Mouse (Mus musculus) neural tube, embryonic 13.5 days (tissue): Measurements from ENCODE around the gene Col4a3. TPM values are rescaled to one million over a fixed set of nuclear protein-coding genes. Genes with fewer than 3 reads are reported as not detected.

ENCODE experiments used
- ATAC-seq: fragments of 200-750 bp; cut with Nextera tagmentation; 2 replicates; pipeline ENCODE4 v1.8.0; 2017; ENCODE audit warnings: low read depth, mild to moderate bottlenecking, moderate TSS enrichment, moderate library complexity
- H3K27ac ChIP-seq: fragments of 300-500 bp; sonication (generic); replicated peaks from 2 replicates; pipeline ENCODE4 v1.5.1; 2015; ENCODE audit warnings: moderate library complexity, mild to moderate bottlenecking, inconsistent platforms
- H3K27me3 ChIP-seq: fragments of 300-500 bp; sonication (generic); 2 replicates; pipeline ENCODE4 v1.6.1; 2015; ENCODE audit warnings: mild to moderate bottlenecking, inconsistent platforms
- H3K36me3 ChIP-seq: fragments of 300-500 bp; sonication (generic); 2 replicates; pipeline ENCODE4 v1.6.1; 2015; ENCODE audit warnings: mild to moderate bottlenecking, inconsistent platforms
- H3K4me1 ChIP-seq: fragments of 300-500 bp; sonication (generic); replicated peaks from 2 replicates; pipeline ENCODE4 v1.6.1; 2015; ENCODE audit warnings: inconsistent platforms
- H3K4me2 ChIP-seq: fragments of 300-500 bp; sonication (generic); 2 replicates; pipeline ENCODE4 v1.6.1; 2015; ENCODE audit warnings: inconsistent platforms, mild to moderate bottlenecking, moderate library complexity
- H3K4me3 ChIP-seq: fragments of 300-500 bp; sonication (generic); 2 replicates; pipeline ENCODE4 v1.5.1; 2015; ENCODE audit warnings: mild to moderate bottlenecking, inconsistent platforms
- H3K9ac ChIP-seq: fragments of 300-500 bp; sonication (generic); 2 replicates; pipeline ENCODE4 v1.6.1; 2015; ENCODE audit warnings: moderate library complexity, mild to moderate bottlenecking, inconsistent platforms
- H3K9me3 ChIP-seq: fragments of 300-500 bp; sonication (generic); 2 replicates; pipeline ENCODE4 v1.6.1; 2016; ENCODE audit warnings: inconsistent platforms
- WGBS: fragments of 180-500 bp; shearing (Covaris S2); methylation state at CpG from one replicate; pipeline ENCODE4 v1.1.7; 2015; 5-methylcytosine and 5-hydroxymethylcytosine counted together
- polyA plus RNA-seq: library from polyadenylated mRNA; unstranded; fragments of >200 nt; fragmentation: Nextera tagmentation; extraction: Ambion mirVana; gene quantifications from 2 replicates; pipeline ENCODE4 v1.2.1, GENCODE M21; 2015

The Col4a3 gene
- 0.25 and 0.27 TPM in 2 replicates for polyA plus RNA-seq

- peaks cover 26% of the 10 kb centered on the region for H3K27me3 ChIP-seq
- ATAC-seq, result no peak
- H3K27ac ChIP-seq, result no peak within 1 kb of the TSS
- whole genome bisulfite sequencing, result 4% methylated on average over 34 of the region's 34 CpGs
- H3K4me1 ChIP-seq, result peaks cover 10% of the 10 kb centered on the region
- H3K36me3 ChIP-seq, result no peaks in the 10 kb centered on the region
- H3K9me3 ChIP-seq, result no peaks in the 10 kb centered on the region
- peak within 1 kb of the TSS; percentile 56 for H3K4me2 ChIP-seq
- H3K9ac ChIP-seq, result peak within 1 kb of the TSS; percentile 34
- H3K4me3 ChIP-seq, result peak within 1 kb of the TSS; percentile 27
Measured at GRCm38 (mm10) chr1:82586713-82587399, at the start of gene Col4a3, which contains the start of gene Col4a4. Gene Col4a3 (plus strand): TSS chr1:82586921. Gene Col4a4 (minus strand): TSS chr1:82586849.

- no peak overlapping the region for H3K4me3 ChIP-seq
- H3K27ac ChIP-seq, result no peak overlapping the region
- no peaks in the 10 kb centered on the region for H3K9me3 ChIP-seq
- no peak overlapping the region for H3K9ac ChIP-seq
- no peaks in the 10 kb centered on the region for H3K27me3 ChIP-seq
- 40% methylated on average over 3 of the region's 3 CpGs for WGBS
- no peak overlapping the region for H3K4me2 ChIP-seq
- H3K36me3 ChIP-seq, result no peaks in the 10 kb centered on the region
- H3K4me1 ChIP-seq, result peaks cover 7% of the 10 kb centered on the region; the same call in 1 of the 2 replicates
- ATAC-seq, result no peak
Measured at GRCm38 (mm10) chr1:82537848-82538247, 48.9 kb upstream of the Col4a3 start.

DNA sequence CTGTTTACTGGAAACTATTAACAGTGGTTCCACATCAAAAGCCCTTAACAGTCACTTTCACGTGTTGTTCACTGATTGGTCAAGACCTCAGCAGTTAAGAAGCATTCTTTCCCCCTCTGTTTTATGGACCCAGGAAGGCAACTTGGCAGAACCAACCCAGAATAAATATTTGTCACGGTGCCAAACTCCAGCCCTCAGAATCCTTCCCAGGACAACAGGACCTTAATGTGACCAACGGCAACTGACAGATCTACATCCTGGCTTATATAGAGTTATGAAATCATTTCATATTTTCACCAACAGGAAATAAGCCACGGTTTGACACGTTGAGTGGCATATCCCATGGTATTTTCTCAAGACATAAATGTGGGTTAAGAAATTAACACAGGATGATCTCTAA is 46.7 kb upstream of the Col4a3 start:
- no peak for ATAC-seq
- H3K27me3 ChIP-seq, result no peaks in the 10 kb centered on the region
- H3K36me3 ChIP-seq, result no peaks in the 10 kb centered on the region
- peaks cover 27% of the 10 kb centered on the region for H3K4me1 ChIP-seq
- H3K9ac ChIP-seq, result no peak overlapping the region
- H3K4me2 ChIP-seq, result no peak overlapping the region
- no peak overlapping the region for H3K4me3 ChIP-seq
- no peaks in the 10 kb centered on the region for H3K9me3 ChIP-seq
- H3K27ac ChIP-seq, result no peak overlapping the region
- WGBS, result 87% methylated on average over 5 of the region's 5 CpGs

GRCm38 (mm10) chr1:82543934-82544333 is 42.8 kb upstream of the Col4a3 start:
- H3K4me3 ChIP-seq, result no peak overlapping the region
- H3K36me3 ChIP-seq, result no peaks in the 10 kb centered on the region
- H3K27ac ChIP-seq, result peak overlapping the region; percentile 64; the same call in 1 of the 2 replicates
- no peak for ATAC-seq
- H3K27me3 ChIP-seq, result no peaks in the 10 kb centered on the region
- no peak overlapping the region for H3K4me2 ChIP-seq
- 75% methylated on average over 2 of the region's 2 CpGs for WGBS
- H3K9me3 ChIP-seq, result no peaks in the 10 kb centered on the region
- peaks cover 24% of the 10 kb centered on the region for H3K4me1 ChIP-seq
- H3K9ac ChIP-seq, result no peak overlapping the region

GRCm38 (mm10) chr1:82544419-82545185 is 42.1 kb upstream of the Col4a3 start:
- Histone ChIP-seq H3K4me1 (peaks cover 24% of the 10 kb centered on the region), H3K9ac (no peak overlapping the region), H3K9me3 (no peaks in the 10 kb centered on the region), H3K36me3 (no peaks in the 10 kb centered on the region), H3K27me3 (no peaks in the 10 kb centered on the region), H3K27ac (peak overlapping the region; percentile 83), H3K4me3 (no peak overlapping the region), H3K4me2 (no peak overlapping the region; the same call in 1 of the 2 replicates)
- WGBS, result 33% methylated on average over 6 of the region's 6 CpGs
- peak; percentile 86 for ATAC-seq

DNA sequence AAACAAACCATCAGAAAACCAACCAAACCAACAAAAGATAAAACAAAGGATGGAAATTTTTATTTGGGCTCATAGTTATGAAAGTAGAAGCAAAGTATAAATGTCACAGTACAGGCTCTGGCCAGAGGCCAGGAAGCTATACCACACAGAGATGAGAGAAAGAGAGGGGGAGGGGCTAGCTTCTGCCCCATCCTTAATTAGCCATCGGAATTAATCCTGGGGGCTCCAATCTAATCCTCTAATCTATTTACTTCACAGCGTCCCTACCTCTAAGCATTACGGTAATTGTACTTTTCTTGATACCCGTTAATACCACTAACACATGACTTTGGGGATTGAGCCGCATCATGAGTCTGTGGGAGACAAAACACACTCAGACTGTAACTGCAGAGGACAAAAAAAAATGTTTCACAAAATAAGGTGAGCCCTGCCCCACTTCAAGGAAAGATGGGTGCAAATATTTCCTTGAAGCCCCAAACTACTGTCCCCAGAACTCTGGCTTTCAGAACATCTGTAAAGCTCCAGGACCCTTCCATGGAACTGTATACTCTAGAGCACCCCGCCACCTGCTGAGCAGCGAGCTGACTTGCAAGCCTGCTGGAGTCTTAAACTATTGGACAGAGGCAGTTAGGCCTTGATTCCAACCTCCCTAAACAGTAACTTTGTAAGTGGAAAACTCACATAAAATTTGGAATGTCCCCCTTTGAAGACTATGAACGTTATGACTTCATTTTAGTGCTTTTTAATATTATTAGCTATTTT is 41.3 kb upstream of the Col4a3 start:
- no peak for ATAC-seq
- no peaks in the 10 kb centered on the region for H3K36me3 ChIP-seq
- WGBS, result 67% methylated on average over 8 of the region's 8 CpGs
- H3K27me3 ChIP-seq, result no peaks in the 10 kb centered on the region
- no peak overlapping the region for H3K4me2 ChIP-seq
- no peak overlapping the region for H3K9ac ChIP-seq
- no peak overlapping the region for H3K4me3 ChIP-seq
- H3K27ac ChIP-seq, result peak overlapping the region; percentile 83
- peaks cover 24% of the 10 kb centered on the region for H3K4me1 ChIP-seq
- no peaks in the 10 kb centered on the region for H3K9me3 ChIP-seq

DNA sequence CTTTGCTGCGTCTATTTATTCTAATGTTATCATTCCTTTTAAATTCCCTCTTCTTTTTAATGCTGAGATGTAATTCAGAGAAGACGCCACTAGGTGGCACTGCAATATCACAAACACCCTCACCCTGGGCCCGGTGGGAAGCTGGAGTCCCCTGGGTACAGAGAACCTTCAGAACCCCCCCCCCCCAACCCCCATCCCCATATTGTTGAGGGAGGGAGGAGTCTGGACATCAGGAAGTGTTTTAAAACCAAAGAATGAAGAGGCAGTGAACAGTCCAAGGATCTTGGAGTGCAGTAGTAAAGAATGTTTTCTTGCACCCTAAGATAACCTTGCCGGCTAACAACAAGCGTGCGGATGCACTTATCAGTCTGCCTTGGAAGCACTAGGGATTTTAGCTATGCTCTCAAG is 32.3 kb upstream of the Col4a3 start:
- H3K36me3 ChIP-seq, result no peaks in the 10 kb centered on the region
- no peaks in the 10 kb centered on the region for H3K27me3 ChIP-seq
- H3K9ac ChIP-seq, result no peak overlapping the region
- no peak overlapping the region for H3K27ac ChIP-seq
- WGBS, result 45% methylated on average over 6 of the region's 6 CpGs
- H3K4me1 ChIP-seq, result no peaks in the 10 kb centered on the region
- no peak overlapping the region for H3K4me3 ChIP-seq
- H3K4me2 ChIP-seq, result no peak overlapping the region
- H3K9me3 ChIP-seq, result no peaks in the 10 kb centered on the region
- peak; percentile 75 for ATAC-seq

- no peak overlapping the region for H3K4me2 ChIP-seq
- H3K4me1 ChIP-seq, result no peaks in the 10 kb centered on the region
- H3K27me3 ChIP-seq, result no peaks in the 10 kb centered on the region
- H3K36me3 ChIP-seq, result no peaks in the 10 kb centered on the region
- H3K9me3 ChIP-seq, result no peaks in the 10 kb centered on the region
- no peak overlapping the region for H3K9ac ChIP-seq
- ATAC-seq, result peak; percentile 50
- H3K4me3 ChIP-seq, result no peak overlapping the region
- WGBS, result 73% methylated on average over 5 of the region's 5 CpGs
- no peak overlapping the region for H3K27ac ChIP-seq
Measured at GRCm38 (mm10) chr1:82554889-82555288, 31.8 kb upstream of the Col4a3 start.

GRCm38 (mm10) chr1:82560223-82560622 is 26.5 kb upstream of the Col4a3 start:
- no peak overlapping the region for H3K9ac ChIP-seq

DNA sequence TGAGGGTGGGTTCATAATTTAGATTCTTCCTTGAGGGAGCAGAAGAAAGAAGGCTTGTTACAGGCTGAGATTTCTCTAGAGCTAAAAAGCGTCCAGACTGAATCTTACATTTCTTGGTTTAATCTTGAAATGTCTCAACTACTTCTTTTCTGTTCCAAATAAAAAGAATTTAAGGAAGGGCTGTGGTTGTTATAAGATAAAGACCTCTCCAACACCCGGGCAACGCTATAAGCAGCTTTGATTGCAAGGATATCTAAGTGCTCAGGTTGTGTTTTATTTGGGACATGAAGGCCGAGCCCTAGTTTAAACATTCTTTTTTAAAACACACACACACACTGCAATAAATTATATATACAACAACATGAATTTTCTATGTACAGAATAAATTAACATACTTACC is 17.3 kb upstream of the Col4a3 start:
- Histone ChIP-seq H3K9me3 (no peaks in the 10 kb centered on the region; the same call in 1 of the 2 replicates), H3K27ac (no peak overlapping the region), H3K4me1 (no peaks in the 10 kb centered on the region), H3K27me3 (no peaks in the 10 kb centered on the region), H3K4me3 (no peak overlapping the region), H3K36me3 (no peaks in the 10 kb centered on the region), H3K9ac (no peak overlapping the region), H3K4me2 (no peak overlapping the region)
- WGBS, result 89% methylated on average over 4 of the region's 4 CpGs
- ATAC-seq, result no peak

More at GRCm38 (mm10) chr1:82560223-82560622, 26.5 kb upstream of the Col4a3 start:
- no peaks in the 10 kb centered on the region for H3K27me3 ChIP-seq
- H3K4me2 ChIP-seq, result no peak overlapping the region
- 75% methylated on average over 4 of the region's 4 CpGs for WGBS
- H3K4me1 ChIP-seq, result no peaks in the 10 kb centered on the region
- H3K36me3 ChIP-seq, result no peaks in the 10 kb centered on the region
- no peaks in the 10 kb centered on the region for H3K9me3 ChIP-seq
- no peak overlapping the region for H3K27ac ChIP-seq
- H3K4me3 ChIP-seq, result no peak overlapping the region
- no peak for ATAC-seq

- H3K36me3 ChIP-seq, result no peaks in the 10 kb centered on the region
- no peak overlapping the region for H3K4me2 ChIP-seq
- H3K9me3 ChIP-seq, result no peaks in the 10 kb centered on the region
- H3K27ac ChIP-seq, result no peak overlapping the region
- no peak overlapping the region for H3K4me3 ChIP-seq
- ATAC-seq, result no peak
- WGBS, result 72% methylated on average over 1 of the region's 1 CpGs
- H3K9ac ChIP-seq, result no peak overlapping the region
- H3K27me3 ChIP-seq, result no peaks in the 10 kb centered on the region
- H3K4me1 ChIP-seq, result no peaks in the 10 kb centered on the region
Measured at GRCm38 (mm10) chr1:82571758-82572157, 15.0 kb upstream of the Col4a3 start.

DNA sequence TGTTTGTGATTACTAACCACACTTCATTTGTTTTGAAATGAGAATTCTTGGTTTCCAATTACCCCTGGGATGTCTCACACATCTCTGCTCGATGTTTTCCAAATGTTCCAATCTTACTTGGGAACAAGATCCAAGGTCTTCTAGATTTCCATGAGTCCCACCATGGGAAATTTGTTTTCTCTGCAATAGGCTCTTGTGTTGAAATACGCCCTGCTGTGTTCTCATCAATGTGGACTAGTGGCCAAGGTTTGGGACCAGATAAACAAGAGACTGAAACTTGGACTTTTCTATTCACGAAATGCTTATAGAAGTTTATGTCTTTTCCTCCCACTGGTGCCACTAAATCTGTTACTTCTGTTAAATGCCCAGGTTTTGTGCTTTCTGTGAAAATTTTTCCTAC is 11.0 kb upstream of the Col4a3 start:
- Histone ChIP-seq H3K27ac (no peak overlapping the region), H3K4me2 (no peak overlapping the region), H3K4me3 (no peak overlapping the region), H3K36me3 (no peaks in the 10 kb centered on the region), H3K27me3 (no peaks in the 10 kb centered on the region), H3K9ac (no peak overlapping the region), H3K4me1 (no peaks in the 10 kb centered on the region), H3K9me3 (no peaks in the 10 kb centered on the region)
- 88% methylated on average over 3 of the region's 3 CpGs for WGBS
- ATAC-seq, result no peak
